Mouse (Mus musculus): ENCODE data around the gene Iqgap3. TPM values are rescaled to one million over a fixed set of nuclear protein-coding genes. Genes with fewer than 3 reads are reported as not detected.

Iqgap3 gene
- polyA plus RNA-seq, 1 experiment from 2014 or later = 19.8 TPM

DNA sequence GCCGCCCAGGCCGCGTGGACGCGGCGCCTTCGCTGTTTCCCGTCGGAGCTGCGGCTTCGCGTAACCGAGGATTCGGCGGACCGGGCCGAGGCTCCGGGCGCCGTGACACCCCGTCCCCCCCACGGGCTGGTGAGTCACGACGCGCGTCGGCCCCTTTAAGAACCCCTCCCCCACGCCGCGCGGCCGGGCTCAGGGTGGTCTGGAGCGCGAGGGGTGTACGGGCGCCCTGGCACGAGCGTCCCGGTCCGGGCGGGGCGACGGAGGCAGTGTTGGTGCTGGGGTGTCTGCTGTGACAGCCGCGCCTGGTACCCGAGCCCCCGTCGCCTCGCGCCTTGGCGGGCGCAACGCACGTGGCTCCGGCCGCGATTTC is 60.8 kb downstream of the Iqgap3 start:
- peak overlapping the region; percentile 89 for H3K4me2 ChIP-seq (replicated peaks; ENCODE audit: low read depth, low read length)
- H3K9me3 ChIP-seq (ENCODE audit: control insufficient read depth, low read depth, low read length) = no peaks in the 10 kb centered on the region
- peak overlapping the region; percentile 98 for H3K27ac ChIP-seq (ENCODE audit: low read length)
- peaks cover 62% of the 10 kb centered on the region for H3K4me1 ChIP-seq (ENCODE audit: control insufficient read depth, insufficient read depth, low read length)
- peak overlapping the region; percentile 94 for H3K4me3 ChIP-seq (ENCODE audit: low read depth, low read length)
- ATAC-seq (ENCODE audit: insufficient number of reproducible peaks, insufficient read depth, low FRiP score, low read depth) = peak; percentile 8; the same call in 1 of the 2 replicates
- H3K9ac ChIP-seq (replicated peaks; ENCODE audit: low read depth, low read length) = peak overlapping the region; percentile 82
- H3K36me3 ChIP-seq (ENCODE audit: control insufficient read depth, insufficient read depth, low read length) = no peaks in the 10 kb centered on the region
- H3K27me3 ChIP-seq (ENCODE audit: control insufficient read depth, insufficient read depth, low read length) = no peaks in the 10 kb centered on the region
- WGBS = 1% methylated on average over 50 of the region's 57 CpGs

DNA sequence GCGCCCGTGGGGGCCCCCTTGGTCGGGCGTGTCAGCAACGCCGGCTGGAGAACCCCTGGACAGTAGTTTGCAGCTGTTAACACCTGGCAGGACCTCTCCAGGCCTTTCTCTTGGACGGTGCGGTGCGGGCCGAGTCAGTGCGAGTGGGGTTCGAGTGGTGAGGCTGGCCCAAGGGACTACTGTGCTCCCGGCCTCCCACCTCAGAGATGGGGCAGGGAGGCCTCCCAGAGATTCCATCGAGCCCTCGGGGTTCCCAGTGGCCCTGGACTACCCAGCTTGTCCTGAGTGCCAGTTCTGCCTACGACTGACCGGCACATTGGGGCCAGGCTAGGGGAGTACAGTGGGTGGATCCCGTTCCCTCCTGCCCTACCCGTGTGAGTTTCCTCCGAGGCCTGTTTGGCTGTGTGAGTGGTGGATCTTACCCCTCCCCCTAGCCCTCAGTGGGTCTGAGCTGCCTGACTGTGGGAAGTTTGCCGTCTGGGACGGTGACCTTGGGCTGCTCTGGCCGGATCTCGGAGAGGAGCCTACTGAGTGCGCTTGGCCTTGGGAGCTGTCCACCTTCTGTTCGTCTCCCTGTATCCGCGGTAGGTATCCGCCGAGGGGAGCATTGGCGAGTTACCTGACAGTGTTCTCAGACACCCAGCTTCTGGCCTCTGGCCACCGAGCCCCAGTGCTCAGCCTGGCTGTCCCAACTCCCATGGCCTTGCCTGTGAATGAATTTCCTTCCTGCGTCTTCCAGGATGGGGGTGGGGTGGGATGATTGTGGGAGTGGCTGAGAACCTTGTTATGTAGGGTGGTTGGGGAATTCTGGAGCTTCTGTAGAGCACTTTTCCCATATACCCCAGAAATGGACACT is 61.4 kb downstream of the Iqgap3 start:
- 0 out of 2 replicates have a peak, but pooled peaks have one; percentile 5 for ATAC-seq (ENCODE audit: insufficient number of reproducible peaks, insufficient read depth, low FRiP score, low read depth)

DNA sequence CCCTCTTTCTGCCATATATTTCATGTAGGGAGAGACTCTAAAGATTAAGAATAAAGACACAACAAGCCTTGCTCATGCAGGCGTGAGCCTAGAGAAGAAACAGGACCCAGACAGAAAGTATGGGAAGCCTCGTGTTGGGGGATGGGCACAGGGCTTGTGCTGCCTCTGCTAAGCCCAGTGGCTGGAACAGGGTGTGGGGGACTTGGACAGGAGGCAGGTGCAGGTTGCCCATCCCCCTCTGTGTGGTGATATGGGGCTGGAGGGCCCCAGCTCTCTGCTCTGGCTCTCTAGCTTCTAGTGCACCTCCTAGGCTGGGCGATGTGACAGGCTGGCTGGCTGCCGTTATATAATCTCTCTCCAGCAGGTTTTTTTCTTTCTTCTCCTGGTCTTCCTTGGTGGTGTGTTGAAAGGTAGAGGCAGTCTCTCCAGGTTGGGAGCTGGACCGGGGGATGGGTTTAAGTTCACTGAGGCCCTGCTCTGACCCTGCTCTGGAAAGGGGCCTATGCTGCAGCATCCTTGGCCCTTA is 62.3 kb downstream of the Iqgap3 start:
- no peak for ATAC-seq (ENCODE audit: insufficient number of reproducible peaks, insufficient read depth, low FRiP score, low read depth)
- H3K27me3 ChIP-seq (ENCODE audit: control insufficient read depth, insufficient read depth, low read length) = no peaks in the 10 kb centered on the region
- peak overlapping the region; percentile 30; the same call in 1 of the 2 replicates for H3K27ac ChIP-seq (ENCODE audit: low read length)
- H3K4me2 ChIP-seq (replicated peaks; ENCODE audit: low read depth, low read length) = peak overlapping the region; percentile 89
- no peaks in the 10 kb centered on the region for H3K36me3 ChIP-seq (ENCODE audit: control insufficient read depth, insufficient read depth, low read length)
- peaks cover 72% of the 10 kb centered on the region for H3K4me1 ChIP-seq (ENCODE audit: control insufficient read depth, insufficient read depth, low read length)
- WGBS = 13% methylated on average over 5 of the region's 5 CpGs
- H3K9ac ChIP-seq (replicated peaks; ENCODE audit: low read depth, low read length) = no peak overlapping the region
- H3K9me3 ChIP-seq (ENCODE audit: control insufficient read depth, low read depth, low read length) = no peaks in the 10 kb centered on the region
- H3K4me3 ChIP-seq (ENCODE audit: low read depth, low read length) = peak overlapping the region; percentile 94

More for the DNA sequence above, 61.4 kb downstream of the Iqgap3 start:
- under 1% methylated on average over 33 of the region's 33 CpGs for WGBS
- H3K9ac ChIP-seq (replicated peaks; ENCODE audit: low read depth, low read length) = peak overlapping the region; percentile 82
- H3K9me3 ChIP-seq (ENCODE audit: control insufficient read depth, low read depth, low read length) = no peaks in the 10 kb centered on the region
- H3K27ac ChIP-seq (ENCODE audit: low read length) = peak overlapping the region; percentile 98
- H3K4me3 ChIP-seq (ENCODE audit: low read depth, low read length) = peak overlapping the region; percentile 94
- peaks cover 64% of the 10 kb centered on the region for H3K4me1 ChIP-seq (ENCODE audit: control insufficient read depth, insufficient read depth, low read length)
- peak overlapping the region; percentile 89 for H3K4me2 ChIP-seq (replicated peaks; ENCODE audit: low read depth, low read length)
- no peaks in the 10 kb centered on the region for H3K36me3 ChIP-seq (ENCODE audit: control insufficient read depth, insufficient read depth, low read length)
- no peaks in the 10 kb centered on the region for H3K27me3 ChIP-seq (ENCODE audit: control insufficient read depth, insufficient read depth, low read length)

DNA sequence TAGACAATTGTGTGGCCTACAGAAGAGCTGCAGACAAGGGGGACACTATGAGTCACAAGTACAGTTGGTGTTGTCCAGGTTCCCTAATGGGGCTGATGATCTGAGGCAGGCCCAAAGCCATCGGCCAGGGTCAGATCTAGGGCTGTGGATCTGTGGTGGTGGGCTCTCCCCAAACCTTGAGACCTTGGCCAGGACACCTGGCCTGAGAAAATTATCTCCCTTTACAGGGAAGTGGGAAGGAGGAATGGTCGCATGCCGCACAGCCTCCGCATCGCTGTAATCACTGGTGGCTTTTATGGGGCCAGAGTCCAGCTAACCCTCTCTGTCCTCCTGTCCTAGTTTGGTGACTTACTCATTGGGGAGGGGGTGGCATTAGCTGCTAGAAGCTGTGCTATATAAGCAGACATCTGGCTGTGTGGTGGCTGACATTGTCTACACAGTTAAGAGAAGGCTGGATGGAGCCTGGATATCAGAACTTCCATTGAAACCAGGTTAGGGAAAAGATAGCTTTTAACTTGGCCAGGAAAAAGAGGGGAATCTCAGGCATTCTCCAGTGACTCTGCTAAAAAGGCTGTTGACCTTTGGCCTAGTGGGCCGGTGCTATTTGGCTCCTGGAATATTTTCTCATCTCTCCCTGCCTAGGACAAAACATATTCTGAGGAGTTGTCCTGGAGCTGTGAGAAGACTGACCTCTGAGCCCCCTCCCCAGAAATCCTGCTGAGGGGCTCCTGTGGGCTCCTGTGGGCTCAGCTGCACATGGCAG is 63.1 kb downstream of the Iqgap3 start:
- ATAC-seq (ENCODE audit: insufficient number of reproducible peaks, insufficient read depth, low FRiP score, low read depth) = no peak
- no peaks in the 10 kb centered on the region for H3K36me3 ChIP-seq (ENCODE audit: control insufficient read depth, insufficient read depth, low read length)
- H3K9me3 ChIP-seq (ENCODE audit: control insufficient read depth, low read depth, low read length) = no peaks in the 10 kb centered on the region
- H3K27ac ChIP-seq (ENCODE audit: low read length) = 0 out of 2 replicates have a peak overlapping the region, but pooled peaks have one; percentile 30
- 0 out of 2 replicates have a peak overlapping the region, but pooled peaks have one; percentile 10 for H3K9ac ChIP-seq (replicated peaks; ENCODE audit: low read depth, low read length)
- H3K4me3 ChIP-seq (ENCODE audit: low read depth, low read length) = peak overlapping the region; percentile 94; the same call in 1 of the 2 replicates
- no peaks in the 10 kb centered on the region for H3K27me3 ChIP-seq (ENCODE audit: control insufficient read depth, insufficient read depth, low read length)
- peaks cover 72% of the 10 kb centered on the region for H3K4me1 ChIP-seq (ENCODE audit: control insufficient read depth, insufficient read depth, low read length)
- WGBS = 63% methylated on average over 6 of the region's 6 CpGs
- peak overlapping the region; percentile 89 for H3K4me2 ChIP-seq (replicated peaks; ENCODE audit: low read depth, low read length)

DNA sequence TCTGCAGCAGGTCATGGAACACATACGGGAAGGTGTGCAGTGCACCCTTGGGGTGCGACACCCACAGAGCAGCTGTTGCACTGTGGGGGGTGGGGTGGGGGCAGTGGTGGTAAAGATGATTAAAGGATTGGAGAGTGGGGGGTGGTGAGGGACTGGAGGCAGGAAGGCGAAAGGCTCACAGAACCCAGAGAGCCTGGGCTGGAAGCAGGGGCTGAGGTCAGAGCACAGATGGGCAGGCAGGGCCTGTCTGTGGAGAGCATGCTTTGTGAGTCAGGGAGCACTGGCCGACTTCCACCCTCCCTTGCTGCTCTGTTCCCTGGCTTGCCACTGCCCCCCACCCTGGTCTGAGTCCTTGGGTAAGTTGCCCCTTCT is 63.6 kb downstream of the Iqgap3 start:
- no peaks in the 10 kb centered on the region for H3K36me3 ChIP-seq (ENCODE audit: control insufficient read depth, insufficient read depth, low read length)
- no peak overlapping the region for H3K27ac ChIP-seq (ENCODE audit: low read length)
- 31% methylated on average over 4 of the region's 4 CpGs for WGBS
- H3K27me3 ChIP-seq (ENCODE audit: control insufficient read depth, insufficient read depth, low read length) = no peaks in the 10 kb centered on the region
- H3K4me2 ChIP-seq (replicated peaks; ENCODE audit: low read depth, low read length) = no peak overlapping the region
- no peak overlapping the region for H3K4me3 ChIP-seq (ENCODE audit: low read depth, low read length)
- no peak overlapping the region for H3K9ac ChIP-seq (replicated peaks; ENCODE audit: low read depth, low read length)
- H3K4me1 ChIP-seq (ENCODE audit: control insufficient read depth, insufficient read depth, low read length) = peaks cover 73% of the 10 kb centered on the region
- no peak for ATAC-seq (ENCODE audit: insufficient number of reproducible peaks, insufficient read depth, low FRiP score, low read depth)
- H3K9me3 ChIP-seq (ENCODE audit: control insufficient read depth, low read depth, low read length) = no peaks in the 10 kb centered on the region

DNA sequence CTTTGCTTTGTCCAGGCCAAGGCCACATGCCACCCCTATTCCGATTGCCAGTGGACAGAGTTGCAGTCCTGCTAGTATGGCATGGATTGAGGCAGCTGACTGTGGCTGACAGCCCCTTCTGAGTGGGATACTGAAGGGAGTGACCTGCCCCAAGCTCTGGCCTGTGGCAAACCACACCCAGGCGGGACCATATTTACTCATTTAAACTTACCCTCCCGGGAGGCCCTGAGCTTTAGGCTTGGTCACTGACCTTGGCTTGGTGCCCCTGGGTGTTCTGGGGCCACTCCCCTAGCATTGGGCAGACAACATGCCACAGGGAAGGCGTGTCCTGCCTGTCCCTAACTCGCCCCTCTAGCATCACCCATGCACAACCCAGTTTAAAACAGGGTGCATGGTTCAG is 64.2 kb downstream of the Iqgap3 start:
- no peak overlapping the region; the same call in 1 of the 2 replicates for H3K27ac ChIP-seq (ENCODE audit: low read length)
- H3K4me3 ChIP-seq (ENCODE audit: low read depth, low read length) = no peak overlapping the region
- peaks cover 72% of the 10 kb centered on the region for H3K4me1 ChIP-seq (ENCODE audit: control insufficient read depth, insufficient read depth, low read length)
- no peaks in the 10 kb centered on the region for H3K9me3 ChIP-seq (ENCODE audit: control insufficient read depth, low read depth, low read length)
- no peak overlapping the region for H3K9ac ChIP-seq (replicated peaks; ENCODE audit: low read depth, low read length)
- no peak for ATAC-seq (ENCODE audit: insufficient number of reproducible peaks, insufficient read depth, low FRiP score, low read depth)
- WGBS = 59% methylated on average over 5 of the region's 5 CpGs
- H3K4me2 ChIP-seq (replicated peaks; ENCODE audit: low read depth, low read length) = peak overlapping the region; percentile 13; the same call in 1 of the 2 replicates
- H3K27me3 ChIP-seq (ENCODE audit: control insufficient read depth, insufficient read depth, low read length) = no peaks in the 10 kb centered on the region
- no peaks in the 10 kb centered on the region for H3K36me3 ChIP-seq (ENCODE audit: control insufficient read depth, insufficient read depth, low read length)

DNA sequence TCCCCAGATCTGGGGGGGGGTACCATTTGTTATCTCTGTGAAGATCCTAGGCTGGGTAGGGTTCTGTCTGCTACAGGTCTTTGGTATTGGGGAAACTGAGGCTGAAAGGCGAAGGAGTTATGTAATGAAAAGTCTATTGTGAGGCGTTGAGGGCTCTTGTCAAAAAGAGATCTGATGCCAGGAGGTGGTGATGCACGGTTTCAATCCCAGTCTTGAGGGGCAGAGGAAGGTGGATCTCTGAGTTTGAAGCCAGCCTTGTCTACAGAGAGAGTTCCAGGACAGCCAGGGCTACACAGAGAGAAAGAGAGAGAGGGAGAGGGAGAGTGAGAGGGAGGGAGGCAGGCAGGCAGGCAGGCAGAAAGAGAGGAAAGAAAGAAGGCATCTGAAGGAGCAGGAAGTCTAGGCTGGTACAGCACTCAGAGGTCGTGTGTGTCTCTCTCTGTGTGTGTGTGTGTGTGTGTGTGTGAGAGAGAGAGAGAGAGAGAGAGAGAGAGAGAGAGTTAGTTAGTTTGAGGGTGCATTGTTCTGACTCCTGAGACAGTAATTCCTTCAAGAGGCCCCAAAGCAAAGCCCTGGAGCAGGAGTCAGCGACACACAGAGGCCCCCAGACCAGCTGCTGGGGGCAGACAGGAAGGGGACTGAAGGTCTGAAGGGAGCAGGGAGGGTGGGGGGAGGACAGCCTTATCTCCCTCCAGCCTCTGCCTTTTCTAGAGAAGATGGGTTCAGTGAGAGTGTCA is 64.8 kb downstream of the Iqgap3 start:
- H3K4me3 ChIP-seq (ENCODE audit: low read depth, low read length) = no peak overlapping the region
- peak overlapping the region; percentile 13; the same call in 1 of the 2 replicates for H3K4me2 ChIP-seq (replicated peaks; ENCODE audit: low read depth, low read length)
- 39% methylated on average over 5 of the region's 5 CpGs for WGBS
- no peak for ATAC-seq (ENCODE audit: insufficient number of reproducible peaks, insufficient read depth, low FRiP score, low read depth)
- no peaks in the 10 kb centered on the region for H3K27me3 ChIP-seq (ENCODE audit: control insufficient read depth, insufficient read depth, low read length)
- no peaks in the 10 kb centered on the region for H3K36me3 ChIP-seq (ENCODE audit: control insufficient read depth, insufficient read depth, low read length)
- no peak overlapping the region; the same call in 1 of the 2 replicates for H3K27ac ChIP-seq (ENCODE audit: low read length)
- H3K4me1 ChIP-seq (ENCODE audit: control insufficient read depth, insufficient read depth, low read length) = peaks cover 69% of the 10 kb centered on the region
- H3K9me3 ChIP-seq (ENCODE audit: control insufficient read depth, low read depth, low read length) = no peaks in the 10 kb centered on the region
- no peak overlapping the region for H3K9ac ChIP-seq (replicated peaks; ENCODE audit: low read depth, low read length)

DNA sequence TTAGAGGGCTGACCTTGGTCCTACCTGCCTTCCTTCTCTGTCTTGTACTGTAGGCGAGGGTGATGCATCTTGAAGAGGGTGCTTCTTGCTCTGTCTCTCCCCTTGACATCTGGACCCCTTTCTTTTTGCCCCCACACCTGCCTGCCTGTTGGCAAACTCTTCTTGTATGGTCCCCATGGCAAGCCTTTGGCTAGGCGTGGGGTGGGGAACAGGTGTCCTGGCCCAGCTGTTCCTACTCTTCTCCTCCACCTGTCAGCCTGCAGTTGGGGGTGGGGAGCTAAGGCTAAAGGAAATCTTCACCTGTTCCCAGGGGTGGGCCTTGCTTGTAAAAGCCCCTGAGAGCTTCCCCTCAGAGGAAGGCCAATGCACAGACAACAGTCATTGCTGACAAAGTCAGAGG is 65.7 kb downstream of the Iqgap3 start:
- H3K4me1 ChIP-seq (ENCODE audit: control insufficient read depth, insufficient read depth, low read length) = peaks cover 71% of the 10 kb centered on the region
- H3K4me3 ChIP-seq (ENCODE audit: low read depth, low read length) = no peak overlapping the region
- H3K27ac ChIP-seq (ENCODE audit: low read length) = no peak overlapping the region
- no peak overlapping the region for H3K9ac ChIP-seq (replicated peaks; ENCODE audit: low read depth, low read length)
- ATAC-seq (ENCODE audit: insufficient number of reproducible peaks, insufficient read depth, low FRiP score, low read depth) = no peak
- H3K9me3 ChIP-seq (ENCODE audit: control insufficient read depth, low read depth, low read length) = no peaks in the 10 kb centered on the region
- no peak overlapping the region for H3K4me2 ChIP-seq (replicated peaks; ENCODE audit: low read depth, low read length)
- H3K27me3 ChIP-seq (ENCODE audit: control insufficient read depth, insufficient read depth, low read length) = no peaks in the 10 kb centered on the region
- H3K36me3 ChIP-seq (ENCODE audit: control insufficient read depth, insufficient read depth, low read length) = no peaks in the 10 kb centered on the region
- WGBS = 71% methylated on average over 2 of the region's 2 CpGs

Data from stomach, embryonic 14.5 days (tissue).